Mouse (Mus musculus) spleen, adult 2 months (tissue): ENCODE measurements at regions not wholly inside any gene's neighbourhood (a gene's known extent, or its start where the extent isn't known, plus 50 kb on each side); places are given as distances from the start of the nearest gene placed in this dataset.

Source experiments
- CTCF ChIP-seq: fragments of 200-500 bp; IDR thresholded peaks from 2 replicates; pipeline ENCODE4 v1.5.1; 2011; ENCODE audit warnings: mild to moderate bottlenecking, inconsistent platforms; ENCODE audit not compliant: insufficient read depth, insufficient read length, insufficient replicate concordance; ENCODE audit errors: extremely low read depth
- POLR2A ChIP-seq: fragments of 200-500 bp; IDR thresholded peaks from 2 replicates; pipeline ENCODE4 v1.6.1; 2011; ENCODE audit warnings: low read depth, low read length, inconsistent platforms

DNA sequence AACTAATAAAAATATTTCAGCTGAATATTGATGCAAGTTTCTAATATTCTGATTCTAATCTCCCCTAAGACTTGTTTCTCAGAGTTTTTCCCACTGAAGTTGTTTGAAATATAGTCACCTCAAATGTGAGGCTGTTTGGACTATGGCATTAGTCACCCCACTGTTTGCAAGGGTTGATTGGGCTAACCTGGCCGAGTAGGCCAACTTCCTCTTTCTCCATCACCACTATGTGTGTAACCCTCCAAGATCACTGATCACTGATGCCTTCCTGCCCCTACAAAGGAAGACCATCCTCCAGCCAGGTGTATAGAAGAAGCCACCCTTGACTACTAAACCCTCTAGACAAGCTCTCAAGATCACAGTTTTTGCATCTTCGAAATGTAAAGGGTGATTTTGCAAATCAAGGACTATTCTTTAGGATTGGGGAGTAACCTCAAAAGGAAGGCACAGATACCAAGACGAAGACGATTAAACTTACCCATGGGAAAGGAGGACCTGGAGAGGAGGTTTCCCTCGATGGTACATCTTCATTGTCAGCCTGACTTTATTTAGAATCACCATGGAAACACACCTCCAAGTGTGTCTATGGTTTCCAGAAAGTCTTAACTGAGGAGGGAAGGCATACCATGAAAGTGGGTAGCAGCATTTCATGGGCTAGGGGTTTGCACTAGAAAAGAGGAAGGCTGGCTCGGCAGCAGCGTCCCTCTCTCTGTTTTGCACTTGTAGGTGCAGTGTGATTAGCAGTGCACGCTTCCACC is 84.8 kb downstream of the Tmco5 start:
- TF ChIP-seq POLR2A = no peak
- no peak for TF ChIP-seq CTCF
